Mouse (Mus musculus): ENCODE data around the gene Trim31.

DNA sequence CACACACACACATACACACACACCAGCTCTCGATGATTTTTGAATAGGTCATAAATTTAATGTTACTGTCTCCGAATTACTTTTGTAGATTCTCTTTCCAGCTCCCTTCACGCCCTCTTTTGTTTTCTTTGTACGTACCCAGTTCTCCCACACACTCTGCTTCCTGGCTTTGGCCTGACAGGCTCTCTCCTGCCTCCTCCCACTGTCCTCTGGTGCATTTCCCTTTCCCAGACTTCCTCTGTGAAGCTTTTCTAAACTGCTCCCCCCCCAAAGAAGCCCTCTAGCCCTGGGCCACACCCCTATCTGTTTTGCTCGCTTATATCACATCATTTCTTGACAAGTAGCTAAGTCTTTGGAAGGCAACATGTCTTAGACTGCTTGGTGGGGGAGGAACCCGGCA lies 32.3 kb downstream of the Trim31 start:
- TF ChIP-seq USF1 (IDR thresholded peaks at IDR 0.05; ENCODE audit: low read depth, low read length) (no peak), ZC3H11A (IDR thresholded peaks at IDR 0.05; ENCODE audit: low read depth, low read length) (no peak), CTCF (IDR thresholded peaks at IDR 0.05 in 2 of 3, conservative IDR thresholded peaks at IDR 0.05 in 1 of 3; ENCODE audit: control insufficient read depth in 1 of 3, insufficient read depth in 1 of 3, low read depth in 2 of 3, low read length in 3 of 3, poor library complexity in 1 of 3, severe bottlenecking in 1 of 3) (no peak), POLR2A (IDR thresholded peaks at IDR 0.05; ENCODE audit: control insufficient read depth in 1 of 2, insufficient read depth in 1 of 2, low read depth in 1 of 2, low read length in 2 of 2, poor library complexity in 1 of 2) (no peak), CHD1 (IDR thresholded peaks at IDR 0.05; ENCODE audit: low read depth, low read length) (no peak), GATA1 (IDR thresholded peaks at IDR 0.05; ENCODE audit: low read depth, low read length) (no peak), SIN3A (IDR thresholded peaks at IDR 0.05; ENCODE audit: low read length) (no peak), MAZ (IDR thresholded peaks at IDR 0.05; ENCODE audit: low read depth, low read length) (no peak), TAL1 (IDR thresholded peaks at IDR 0.05; ENCODE audit: low read length) (no peak), TCF12 (IDR thresholded peaks at IDR 0.05; ENCODE audit: low read depth, low read length) (no peak), GABPA (IDR thresholded peaks at IDR 0.05; ENCODE audit: low read depth, low read length) (no peak), ETS1 (IDR thresholded peaks at IDR 0.05; ENCODE audit: low read depth, low read length) (no peak), MEF2A (IDR thresholded peaks at IDR 0.05; ENCODE audit: extremely low read depth, insufficient replicate concordance, low read depth, low read length, poor library complexity, severe bottlenecking) (no peak)

Measured in MEL (cell line).